Mouse (Mus musculus) gastrocnemius, postnatal 14 days (tissue): ENCODE data around the gene Lama5. TPM values are rescaled to one million over a fixed set of nuclear protein-coding genes. Genes with fewer than 3 reads are reported as not detected.
A peak's percentile ranks its signal among the peaks of the same experiment; 100 is the strongest.
"Not testable (repeated sequence)": the region's sequence is repeated elsewhere in the genome, so short reads cannot be mapped to it uniquely, and the experiment has no call there.

Experiments used
- DNase-seq: peaks from one replicate; pipeline ENCODE4 v3.0.0; 2021; ENCODE audit warnings: mixed read lengths
- intact Hi-C: fragments of 180-260 bp; cut with DNase I; formaldehyde crosslinking; loops from one replicate; pipeline ENCODE4 v1.15.1; 2025; ENCODE audit warnings: low total_unique reads
- long read RNA-seq, 2 experiments: library from polyadenylated mRNA; stranded (forward); transcript quantifications; one replicate each; pipeline ENCODE4 v2.0.0; 2021
- total RNA-seq, 2 experiments: library from RNA; stranded (reverse); gene quantifications; 2 replicates each; pipeline ENCODE4 v1.2.3; 2021

Gene Lama5
- 10 to 100 TPM; 17.9 to 18.0 TPM for total RNA-seq
- long read RNA-seq, experiment 1, partial matches to known transcripts = 4 of 4 reads
- long read RNA-seq, experiment 1, other reads (novel, unspliced or antisense) = 0 of 4 reads
- long read RNA-seq, experiment 2, partial matches to known transcripts = 10 of 11 reads
- long read RNA-seq, experiment 2, other reads (novel, unspliced or antisense) = 1 of 11 reads

- intact Hi-C loops = no loop called here
These were observed at the start of gene Lama5 for GRCm38 (mm10) chr2:180225762-180226378. Lama5 (minus strand) TSS chr2:180225859.

GRCm38 (mm10) chr2:180274523-180274922 is 48.9 kb upstream of the Lama5 start:
- intact Hi-C loops = no loop called here
- no peak for DNase-seq

More at GRCm38 (mm10) chr2:180225762-180226378, at the start of gene Lama5:
- peak; percentile 65 for DNase-seq

GRCm38 (mm10) chr2:180273394-180274244 is 48.0 kb upstream of the Lama5 start, which contains the start of gene Cables2:
Cables2 (minus strand) TSS chr2:180273496.
- intact Hi-C loops = no loop called here
- peak; percentile 95 for DNase-seq

GRCm38 (mm10) chr2:180272884-180273321 is 47.2 kb upstream of the Lama5 start:
- intact Hi-C loops = no loop called here
- DNase-seq = no peak

GRCm38 (mm10) chr2:180271804-180272395 is 46.2 kb upstream of the Lama5 start:
- no peak for DNase-seq
- intact Hi-C loops = no loop called here

- intact Hi-C loops = no loop called here
- DNase-seq = no peak
These were observed 45.0 kb upstream of the Lama5 start for GRCm38 (mm10) chr2:180270537-180271255.

- intact Hi-C loops = no loop called here
- no peak for DNase-seq
These were observed 43.7 kb upstream of the Lama5 start for GRCm38 (mm10) chr2:180269329-180269728.

GRCm38 (mm10) chr2:180267955-180268354 is 42.3 kb upstream of the Lama5 start:
- no peak for DNase-seq
- intact Hi-C loops = no loop called here

- intact Hi-C loops = no loop called here
- no peak for DNase-seq
These were observed 37.2 kb upstream of the Lama5 start for GRCm38 (mm10) chr2:180262891-180263290.

GRCm38 (mm10) chr2:180262441-180262840 is 36.8 kb upstream of the Lama5 start:
- DNase-seq = no peak
- intact Hi-C loops = no loop called here

GRCm38 (mm10) chr2:180261901-180262300 is 36.2 kb upstream of the Lama5 start:
- intact Hi-C loops = no loop called here
- DNase-seq = no peak

- intact Hi-C loops = no loop called here
- no peak for DNase-seq
These were observed 35.2 kb upstream of the Lama5 start for GRCm38 (mm10) chr2:180260610-180261480.

GRCm38 (mm10) chr2:180259826-180260609 is 34.4 kb upstream of the Lama5 start:
- intact Hi-C loops, DNase-seq: not testable (repeated sequence)

GRCm38 (mm10) chr2:180258951-180259484 is 33.4 kb upstream of the Lama5 start:
- intact Hi-C loops, DNase-seq: not testable (repeated sequence)

GRCm38 (mm10) chr2:180257963-180258865 is 32.6 kb upstream of the Lama5 start:
- intact Hi-C loops = no loop called here

GRCm38 (mm10) chr2:180257001-180257521 is 31.4 kb upstream of the Lama5 start, which contains the start of gene Rps21:
Rps21 (plus strand) TSS chr2:180257377.
- DNase-seq = peak; percentile 98
- intact Hi-C loops = no loop called here

More at GRCm38 (mm10) chr2:180257963-180258865, 32.6 kb upstream of the Lama5 start:
- DNase-seq = no peak
